Mouse (Mus musculus): ENCODE results near the gene Anpep. TPM values are rescaled to one million over a fixed set of nuclear protein-coding genes. Genes with fewer than 3 reads are reported as not detected.

Anpep gene
- polyA plus RNA-seq, 1 experiment, result 5.4 TPM

Other genes starting within 250 kb of the Anpep start
- 4.6 and 5.5 TPM in 2 replicates for gene Rhcg, start 243.4 kb downstream of the Anpep start, polyA plus RNA-seq (2012; rRNA removed)
- 0.13 and 0.18 TPM in 2 replicates for gene Ticrr, start 200.9 kb downstream of the Anpep start, polyA plus RNA-seq (2012; rRNA removed)
- gene Kif7, start 145.3 kb downstream of the Anpep start, polyA plus RNA-seq (2012; rRNA removed), result 3.2 and 3.8 TPM in 2 replicates
- 0.14 and 0.25 TPM in 2 replicates for gene Plin1, start 128.2 kb downstream of the Anpep start, polyA plus RNA-seq (2012; rRNA removed)
- gene Pex11a, start 117.9 kb downstream of the Anpep start, polyA plus RNA-seq (2012; rRNA removed), result 19.1 and 19.2 TPM in 2 replicates
- gene Wdr93, start 117.9 kb downstream of the Anpep start, polyA plus RNA-seq (2012; rRNA removed), result 0.10 and 0.34 TPM in 2 replicates
- gene Mesp1, start 67.3 kb downstream of the Anpep start, polyA plus RNA-seq (2012; rRNA removed), result 0.16 and 0.19 TPM in 2 replicates
- gene Mesp2, start 50.3 kb downstream of the Anpep start, polyA plus RNA-seq (2012; rRNA removed), result 0.78 and 0.88 TPM in 2 replicates
- gene Ap3s2, start 59.6 kb upstream of the Anpep start, polyA plus RNA-seq (2012; rRNA removed), result 41.9 and 43.5 TPM in 2 replicates
- 14.7 and 16.8 TPM in 2 replicates for gene Arpin, start 74.3 kb upstream of the Anpep start, polyA plus RNA-seq (2012; rRNA removed)
- gene Zfp710, start 163.8 kb upstream of the Anpep start, polyA plus RNA-seq (2012; rRNA removed), result 19.5 and 20.2 TPM in 2 replicates

Data from frontal cortex, adult 2 months (tissue).